Mouse (Mus musculus): Measurements from ENCODE around the gene Ibtk.

Gene Ibtk

DNA sequence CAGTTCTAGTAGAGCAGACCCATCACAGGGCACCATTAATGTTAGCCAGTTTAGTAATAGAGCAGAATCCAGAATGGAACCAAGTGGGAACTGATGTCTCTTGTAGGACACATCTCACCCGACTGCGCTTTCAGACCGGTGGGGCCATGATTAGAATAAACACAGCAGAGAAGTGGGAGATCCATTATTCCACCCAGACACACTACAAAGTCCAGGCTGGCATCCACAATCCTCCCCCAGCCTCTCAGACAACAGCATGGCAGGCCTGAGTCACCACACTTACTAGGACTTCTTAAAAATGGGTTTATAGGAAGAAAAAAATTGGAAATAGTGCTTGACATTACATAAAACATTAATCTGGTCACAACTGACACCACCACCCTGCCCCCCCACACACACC is 53.5 kb downstream of the Ibtk start:
- DNase-seq, result no peak

DNA sequence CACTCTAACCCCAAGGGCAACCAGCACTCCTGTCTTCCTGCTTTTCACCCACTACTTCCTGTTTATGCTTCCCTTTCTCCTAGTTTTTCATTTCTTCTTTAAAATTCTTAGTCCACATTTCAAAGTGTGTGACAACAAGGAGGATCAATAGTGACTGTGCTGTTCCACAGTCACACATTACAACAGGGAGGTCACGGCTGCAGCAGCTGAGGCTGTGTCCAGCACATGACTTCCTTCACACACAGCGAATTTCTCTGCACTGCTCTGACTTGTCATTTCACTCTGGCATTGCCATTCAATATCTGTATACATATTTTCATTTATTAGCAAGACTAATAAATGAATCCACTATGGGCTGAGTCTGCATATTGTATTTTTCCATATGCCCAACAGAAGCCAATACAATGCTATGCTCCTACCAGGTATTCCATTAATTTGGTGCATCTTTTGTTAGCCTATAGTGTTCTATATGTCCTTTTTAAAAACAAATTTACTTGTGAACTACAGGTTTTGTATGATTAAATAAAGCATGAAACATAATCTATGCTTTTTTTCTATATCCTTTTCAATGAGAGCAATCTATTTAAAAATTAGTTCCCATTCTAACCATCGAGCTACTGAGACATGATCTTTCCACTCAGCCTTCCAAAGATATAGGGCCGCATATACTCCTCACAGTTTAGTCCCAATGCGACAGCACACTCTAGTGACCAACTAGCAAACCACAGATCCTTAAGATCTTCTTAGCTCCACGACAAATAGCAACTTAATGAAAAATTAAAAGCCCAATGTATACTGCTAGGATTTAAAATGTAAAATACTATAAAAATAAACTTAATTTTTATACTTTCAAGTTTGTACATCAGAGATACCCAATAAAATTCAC is 55.7 kb downstream of the Ibtk start:
- peak; percentile 21 for DNase-seq

DNA sequence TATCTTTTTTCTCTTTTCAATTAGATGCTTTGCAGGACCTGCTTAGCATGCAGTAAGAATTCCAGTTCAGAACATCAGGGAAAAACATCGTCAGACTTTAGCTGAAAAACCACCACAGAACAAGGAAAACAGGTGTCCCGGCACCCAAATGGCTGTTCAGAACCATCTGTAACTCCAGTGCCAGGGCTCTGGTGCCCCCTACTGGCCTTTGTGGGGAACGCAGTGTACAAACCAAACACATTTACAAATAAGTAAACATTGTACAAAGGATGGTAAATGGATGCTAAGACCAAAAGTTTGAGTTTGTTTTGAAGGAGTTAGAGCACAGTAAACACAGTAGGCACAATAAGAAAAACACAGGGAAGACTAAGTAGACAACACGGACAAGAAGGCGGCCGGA is 64.1 kb downstream of the Ibtk start:
- no peak for DNase-seq

DNA sequence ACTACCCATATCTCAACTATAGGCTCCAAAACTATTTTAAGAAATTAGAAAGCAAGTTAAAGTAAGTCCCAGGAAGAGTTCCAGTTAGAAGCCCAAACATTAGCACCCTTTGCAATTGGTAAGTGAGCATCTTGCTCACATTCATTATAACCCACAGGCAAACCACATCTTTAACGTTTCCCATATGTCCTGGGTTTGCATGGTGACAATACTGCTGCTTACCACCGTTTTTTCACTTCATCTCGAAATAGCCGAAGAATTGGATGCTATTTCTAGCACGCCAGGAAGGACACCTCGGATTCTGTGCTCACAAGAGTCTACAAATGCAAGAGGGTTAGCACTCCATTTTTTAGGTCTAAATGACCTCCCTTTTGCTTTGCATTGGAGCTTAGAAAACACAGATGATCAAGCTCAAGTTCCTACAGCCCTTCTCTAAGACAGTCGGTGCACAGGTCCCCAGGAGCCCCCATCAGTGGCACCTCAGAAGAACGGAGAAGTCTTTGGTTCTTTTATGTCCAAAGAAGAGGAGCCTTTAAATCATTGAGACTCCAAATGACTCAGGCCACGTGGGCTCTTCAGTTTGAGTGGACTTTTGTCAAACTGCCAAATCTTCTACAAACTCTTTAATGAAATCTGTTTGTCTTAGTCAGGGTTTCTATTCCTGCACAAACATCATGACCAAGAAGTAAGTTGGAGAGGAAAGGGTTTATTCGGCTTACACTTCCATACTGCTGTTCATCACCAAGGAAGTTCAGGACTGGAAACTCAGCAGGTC is 73.8 kb downstream of the Ibtk start:
- DNase-seq, result no peak

DNA sequence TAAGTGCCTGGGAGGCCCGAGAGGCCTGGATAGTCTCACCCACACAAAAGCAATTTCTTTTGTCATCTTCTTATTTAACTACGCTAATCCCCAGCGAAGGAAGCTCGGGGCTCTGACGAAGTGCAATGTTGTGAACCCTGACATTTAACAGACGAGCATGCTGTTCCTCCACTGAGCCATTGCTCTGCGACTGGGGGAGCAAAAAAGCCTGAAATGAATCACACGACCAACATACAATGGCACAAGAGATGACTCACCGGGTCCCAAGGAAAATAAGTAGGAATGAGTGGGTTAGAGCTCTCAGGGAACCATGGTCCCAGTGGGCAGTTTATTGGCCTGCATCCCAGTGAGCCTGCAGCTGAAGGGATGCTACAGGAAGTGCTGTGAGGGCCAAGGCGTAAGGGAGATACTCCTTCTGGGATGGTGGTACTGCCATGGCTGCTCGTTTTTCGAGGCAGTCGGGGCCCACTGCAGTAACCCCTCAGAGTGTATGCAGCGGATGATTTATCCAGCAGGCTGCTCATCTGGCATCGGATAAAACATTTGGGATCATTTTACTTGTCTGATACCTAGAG is 75.1 kb downstream of the Ibtk start:
- peak; percentile 5 for DNase-seq

DNA sequence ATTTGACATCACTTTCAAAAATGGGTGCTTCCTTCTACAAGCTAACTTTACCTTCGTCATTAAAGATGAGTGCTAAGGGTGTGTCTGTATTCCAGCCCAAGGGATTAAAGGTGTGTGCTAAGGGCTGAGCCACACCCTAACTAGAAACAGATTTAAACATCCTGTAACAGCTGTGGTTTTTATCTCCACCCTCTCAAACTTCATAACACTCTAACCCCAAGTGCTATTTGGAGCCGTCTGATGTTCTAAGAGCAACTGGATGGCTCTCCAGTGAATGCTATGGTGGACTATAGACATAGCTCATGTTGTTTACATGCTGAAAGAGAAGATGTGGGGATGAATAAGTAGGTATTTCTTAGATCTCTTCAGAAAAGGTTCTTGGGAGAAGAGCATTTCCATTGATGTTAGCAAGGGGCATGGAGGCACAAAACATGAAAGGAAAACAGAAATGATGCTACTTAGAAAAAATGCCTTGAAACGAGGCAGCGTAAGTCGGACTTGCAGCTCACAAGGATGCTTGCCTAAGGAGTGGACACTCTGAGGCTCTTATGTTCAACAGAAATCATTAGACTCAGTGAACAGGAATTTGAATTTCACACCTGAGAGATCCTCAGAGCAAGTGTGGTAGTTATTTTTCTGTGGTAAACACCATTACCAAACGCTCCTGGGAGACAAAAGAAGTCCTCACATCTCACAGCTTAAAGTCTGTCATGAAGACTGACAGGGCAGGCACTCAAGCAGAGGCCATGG is 77.4 kb downstream of the Ibtk start:
- no peak for DNase-seq

DNA sequence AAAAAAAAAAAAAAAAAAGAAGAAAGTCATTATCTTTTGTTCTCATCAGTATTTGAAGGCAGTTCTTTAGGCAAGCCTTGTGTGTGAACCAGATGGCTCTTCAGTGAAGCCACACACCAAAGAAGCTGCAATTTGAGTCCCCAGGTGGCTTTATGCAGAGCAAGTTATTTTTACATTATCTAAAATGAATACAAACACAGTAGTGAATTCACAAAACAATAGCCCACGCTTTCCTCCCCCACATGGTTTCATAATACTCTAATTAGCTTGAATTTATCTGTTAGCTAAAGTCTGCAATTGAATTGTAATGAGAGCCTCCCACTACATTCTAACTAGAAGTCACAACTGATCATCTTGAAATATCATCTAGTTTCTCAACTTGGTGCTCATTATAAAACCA is 84.8 kb downstream of the Ibtk start:
- no peak for DNase-seq

DNA sequence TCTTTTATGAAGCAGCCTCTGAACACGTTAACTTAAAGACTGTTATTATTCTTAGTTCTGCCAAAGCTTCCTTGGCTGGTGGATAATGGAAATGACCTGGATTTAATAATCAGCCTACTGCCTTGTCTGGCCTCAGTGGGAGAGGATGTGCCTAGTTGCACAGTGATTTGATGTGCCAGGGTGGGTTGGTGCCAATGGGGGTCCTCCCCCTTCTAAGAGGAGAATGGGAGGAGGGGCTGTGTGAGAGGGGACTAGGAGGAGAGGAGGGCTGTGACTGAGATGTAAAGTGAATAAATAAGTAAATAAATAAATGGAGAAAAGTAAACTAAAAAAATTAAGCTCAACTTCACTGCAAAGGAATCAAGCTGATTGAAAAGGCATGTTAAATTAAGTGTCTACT is 85.3 kb downstream of the Ibtk start:
- DNase-seq, result no peak

DNA sequence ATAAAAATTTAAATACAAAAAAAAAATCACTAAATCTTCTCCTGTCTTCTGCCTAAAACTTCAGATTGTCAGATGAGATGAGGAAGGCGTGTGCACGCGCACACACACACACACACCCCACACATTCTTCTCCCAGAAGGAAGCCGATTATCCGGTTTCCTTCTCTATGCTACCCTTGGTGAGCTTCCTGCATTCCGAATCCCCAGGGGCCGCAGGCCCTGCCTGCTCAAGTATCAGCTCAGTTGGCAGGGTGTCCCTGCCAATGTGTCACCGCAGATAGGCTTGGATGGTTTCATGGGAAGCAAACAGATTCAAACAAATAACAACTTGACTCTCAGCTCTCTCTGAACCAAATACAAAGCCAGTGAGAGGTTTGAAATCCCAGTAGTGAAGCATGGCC is 86.0 kb downstream of the Ibtk start:
- peak; percentile 23 for DNase-seq

DNA sequence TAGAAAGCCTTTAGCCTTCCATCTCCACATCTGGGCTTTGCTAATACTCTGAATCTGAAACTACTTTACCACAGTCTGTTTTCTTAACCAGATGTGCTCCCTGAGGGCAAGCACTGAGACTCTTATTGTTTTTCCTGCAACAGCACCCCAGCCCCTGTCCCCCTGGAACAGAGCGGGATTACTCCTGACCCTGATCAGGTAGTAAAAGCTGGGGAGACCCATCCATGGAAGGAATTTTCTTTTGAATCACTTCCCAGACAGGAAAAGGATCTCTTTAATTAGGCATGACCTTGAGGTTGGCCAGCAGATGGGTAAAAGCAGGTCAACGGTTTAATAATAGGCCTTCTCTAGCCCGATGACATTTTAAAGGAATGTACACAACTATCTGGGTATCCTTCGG is 95.7 kb downstream of the Ibtk start:
- no peak for DNase-seq

DNA sequence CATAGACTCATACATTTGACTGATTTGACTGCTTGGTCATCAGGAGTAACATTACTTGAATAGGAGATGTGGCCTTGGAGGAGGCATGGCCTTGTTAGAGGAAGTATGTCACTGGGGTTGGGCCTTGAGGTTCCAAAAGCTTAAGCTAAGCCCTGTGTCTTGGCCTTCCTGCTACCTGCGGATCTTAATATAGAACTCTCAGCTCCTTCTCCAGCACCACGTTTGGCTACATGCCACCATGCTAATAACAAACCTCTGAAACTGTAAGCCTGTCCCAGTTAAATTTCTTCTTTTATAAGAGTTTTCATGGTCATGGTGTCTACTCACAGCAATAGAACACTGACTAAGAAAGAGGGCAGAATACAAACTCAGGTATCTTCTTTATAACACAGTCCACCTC is 110.9 kb downstream of the Ibtk start:
- DNase-seq, result no peak

Measured in kidney, postnatal 14 days (tissue).